Mouse (Mus musculus) layer of hippocampus, adult 6 months (tissue): ENCODE results near the gene Tmem204. TPM values are rescaled to one million over a fixed set of nuclear protein-coding genes. Genes with fewer than 3 reads are reported as not detected.

Experiments used
- long read RNA-seq, 2 experiments: library from polyadenylated mRNA; unstranded; transcript quantifications; one replicate each; pipeline ENCODE4 v2.0.0; 2019 to 2020
- polyA plus RNA-seq: library from polyadenylated mRNA; unstranded; fragments of <200 nt; fragmentation: Nextera tagmentation; gene quantifications from 2 replicates; pipeline ENCODE4 v1.2.3, GENCODE M21; 2021

Gene Tmem204
- polyA plus RNA-seq = 15.0 and 15.1 TPM in 2 replicates
- long read RNA-seq, experiment 1, transcript Tmem204-201 (3 exons, 1,846 nt) = major isoform, 6 of 7 reads
- long read RNA-seq, experiment 1, partial matches to known transcripts = 0 of 7 reads
- long read RNA-seq, experiment 1, other reads (novel, unspliced or antisense) = 1 of 7 reads
- long read RNA-seq, experiment 2, transcript Tmem204-201 (3 exons, 1,846 nt) = major isoform, 69 of 71 reads
- long read RNA-seq, experiment 2, partial matches to known transcripts = 0 of 71 reads
- long read RNA-seq, experiment 2, other reads (novel, unspliced or antisense) = 2 of 71 reads

GRCm38 (mm10) chr17:25083444-25083931 lies at the start of gene Tmem204:
Gene Tmem204 (minus strand): TSS chr17:25083591.

GRCm38 (mm10) chr17:25120406-25120805 lies 37.0 kb upstream of the Tmem204 start, which contains the start of gene Ptx4:
Gene Ptx4 (plus strand): TSS chr17:25120760.

GRCm38 (mm10) chr17:25115664-25116432 lies 32.5 kb upstream of the Tmem204 start, which contains the start of gene Telo2:
Gene Telo2 (minus strand): TSS chr17:25115967.

GRCm38 (mm10) chr17:25015655-25016291 lies 67.6 kb downstream of the Tmem204 start, which contains the start of the genes Cramp1l and Ift140:
Gene Cramp1l (minus strand): TSS chr17:25015788.
Gene Ift140 (plus strand): TSS chr17:25016085.

Other genes with a start within 250 kb of the Tmem204 start
- gene Hagh, start 243.4 kb downstream of the Tmem204 start, polyA plus RNA-seq = 305 and 325 TPM in 2 replicates
- gene Fahd1, start 233.2 kb downstream of the Tmem204 start, polyA plus RNA-seq = 25.1 and 25.5 TPM in 2 replicates
- 0.20 TPM in 1 of 2 replicates, not detected in the other for gene Igfals, start 217.6 kb downstream of the Tmem204 start, polyA plus RNA-seq
- gene Nubp2, start 197.2 kb downstream of the Tmem204 start, polyA plus RNA-seq = 54.0 and 61.7 TPM in 2 replicates
- 82.3 and 84.0 TPM in 2 replicates for gene Spsb3, start 196.9 kb downstream of the Tmem204 start, polyA plus RNA-seq
- gene Eme2, start 188.5 kb downstream of the Tmem204 start, polyA plus RNA-seq = 15.7 and 16.4 TPM in 2 replicates
- gene Mrps34, start 188.5 kb downstream of the Tmem204 start, polyA plus RNA-seq = 173 and 187 TPM in 2 replicates
- 121 and 122 TPM in 2 replicates for gene Nme3, start 187.1 kb downstream of the Tmem204 start, polyA plus RNA-seq
- gene Mapk8ip3, start 146.6 kb downstream of the Tmem204 start, polyA plus RNA-seq = 52.4 and 55.8 TPM in 2 replicates
- gene Jpt2, start 122.9 kb downstream of the Tmem204 start, polyA plus RNA-seq = 4.7 and 5.9 TPM in 2 replicates
- gene Cramp1l, start 67.8 kb downstream of the Tmem204 start, polyA plus RNA-seq = 6.2 and 7.0 TPM in 2 replicates
- 4.3 and 6.4 TPM in 2 replicates for gene Ift140, start 67.5 kb downstream of the Tmem204 start, polyA plus RNA-seq
- 9.6 and 9.7 TPM in 2 replicates for gene Telo2, start 32.4 kb upstream of the Tmem204 start, polyA plus RNA-seq
- gene Ptx4, start 37.2 kb upstream of the Tmem204 start, polyA plus RNA-seq = 0.79 and 0.80 TPM in 2 replicates
- gene Clcn7, start 49.8 kb upstream of the Tmem204 start, polyA plus RNA-seq = 31.4 and 33.7 TPM in 2 replicates
- not detected in 2 replicates for gene Ccdc154, start 78.9 kb upstream of the Tmem204 start, polyA plus RNA-seq
- not detected in 2 replicates for gene Gm38655, start 91.9 kb upstream of the Tmem204 start, polyA plus RNA-seq
- gene BC003965, start 101.0 kb upstream of the Tmem204 start, polyA plus RNA-seq = 23.3 and 25.0 TPM in 2 replicates
- 15.3 and 15.6 TPM in 2 replicates for gene Unkl, start 104.8 kb upstream of the Tmem204 start, polyA plus RNA-seq
- gene Gnptg, start 156.5 kb upstream of the Tmem204 start, polyA plus RNA-seq = 90.7 and 91.3 TPM in 2 replicates
- 58.8 and 62.6 TPM in 2 replicates for gene Tsr3, start 156.6 kb upstream of the Tmem204 start, polyA plus RNA-seq
- gene Baiap3, start 172.8 kb upstream of the Tmem204 start, polyA plus RNA-seq = 3.0 and 4.2 TPM in 2 replicates
- 235 and 259 TPM in 2 replicates for gene Ube2i, start 191.0 kb upstream of the Tmem204 start, polyA plus RNA-seq
- gene Prss34, start 214.8 kb upstream of the Tmem204 start, polyA plus RNA-seq = not detected in 2 replicates
- gene Prss28, start 225.1 kb upstream of the Tmem204 start, polyA plus RNA-seq = not detected in 2 replicates
- gene Prss29, start 235.1 kb upstream of the Tmem204 start, polyA plus RNA-seq = not detected in 2 replicates